Mouse (Mus musculus): ENCODE measurements around the gene Btbd35f14. TPM values are rescaled to one million over a fixed set of nuclear protein-coding genes. Genes with fewer than 3 reads are reported as not detected.
"Not testable (repeated sequence)": the region's sequence is repeated elsewhere in the genome, so short reads cannot be mapped to it uniquely, and the experiment has no call there.

Gene Btbd35f14
- total RNA-seq (2021): not detected

- DNase-seq; intact Hi-C loops (cut with DNase I): not testable (repeated sequence)
Measured at GRCm38 (mm10) chrX:33702249-33702648, at the start of gene Btbd35f14. Gene Btbd35f14, minus strand, starts transcription at chrX:33702349.

- intact Hi-C loops (cut with DNase I); DNase-seq: not testable (repeated sequence)
Measured at GRCm38 (mm10) chrX:33656872-33657271, 45.3 kb downstream of the Btbd35f14 start, which contains the start of gene Btbd35f13. Gene Btbd35f13, plus strand, starts transcription at chrX:33657172.

Other genes starting within 250 kb of the Btbd35f14 start
- not detected for gene Btbd35f15, start 125.0 kb downstream of the Btbd35f14 start, total RNA-seq (2021)
- not detected for gene Btbd35f13, start 45.2 kb downstream of the Btbd35f14 start, total RNA-seq (2021)

All from heart, postnatal 36 days (tissue).